Mouse (Mus musculus) lung, postnatal 0 days (tissue): ENCODE data around the gene Abl1.

Experiments used
- CTCF ChIP-seq: IDR thresholded peaks from 2 replicates; pipeline ENCODE4 v1.5.1; 2016; ENCODE audit warnings: antibody characterized with exemption, mild to moderate bottlenecking
- EP300 ChIP-seq: IDR thresholded peaks from 2 replicates; pipeline ENCODE4 v1.6.1; 2016; ENCODE audit warnings: antibody characterized with exemption, mild to moderate bottlenecking, control low read depth

DNA sequence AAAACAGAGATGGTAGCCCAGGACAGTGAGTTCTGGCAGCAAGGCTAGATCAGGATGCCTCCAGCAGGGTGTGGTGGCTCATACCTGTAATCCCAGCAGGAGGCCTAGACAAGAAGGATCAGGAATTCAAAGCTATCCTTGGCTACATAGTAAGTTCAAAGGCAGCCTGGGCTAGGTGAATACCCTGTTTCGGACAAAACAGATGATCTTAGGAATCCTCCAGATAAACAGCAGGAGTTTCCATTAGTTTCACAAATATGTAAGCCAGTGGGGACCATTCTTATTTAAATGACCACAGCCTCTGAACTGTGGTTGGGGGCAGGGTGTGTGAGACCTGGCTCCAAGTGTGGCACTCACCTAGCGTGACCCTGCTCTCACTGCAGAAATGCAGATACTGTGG, 91.1 kb downstream of the Abl1 start:
- no peak for TF ChIP-seq CTCF
- no peak for TF ChIP-seq EP300
